Mouse (Mus musculus) bone marrow macrophage, adult 2 months (primary cell): ENCODE measurements at regions not wholly inside any gene's neighbourhood (a gene's known extent, or its start where the extent isn't known, plus 50 kb on each side); places are given as distances from the start of the nearest gene placed in this dataset.
"Not testable (repeated sequence)": the region's sequence is repeated elsewhere in the genome, so short reads cannot be mapped to it uniquely, and the experiment has no call there.

Experiments
- CTCF ChIP-seq: IDR thresholded peaks from 2 replicates; pipeline ENCODE4 v1.5.1; 2012; ENCODE audit warnings: low read depth, mild to moderate bottlenecking, low read length, moderate library complexity
- POLR2A ChIP-seq: IDR thresholded peaks from 2 replicates; pipeline ENCODE4 v1.6.1; 2012; ENCODE audit warnings: mild to moderate bottlenecking, low read depth, low read length, borderline replicate concordance

- not testable (repeated sequence) for TF ChIP-seq CTCF, POLR2A
Measured at GRCm38 (mm10) chr8:118209301-118209700, 74.2 kb upstream of the Cdh13 start.
